Mouse (Mus musculus): ENCODE results near the gene Camsap2. TPM values are rescaled to one million over a fixed set of nuclear protein-coding genes. Genes with fewer than 3 reads are reported as not detected.

Camsap2 gene
- polyA plus RNA-seq, 1 experiment from 2014 or later = 23.7 TPM

DNA sequence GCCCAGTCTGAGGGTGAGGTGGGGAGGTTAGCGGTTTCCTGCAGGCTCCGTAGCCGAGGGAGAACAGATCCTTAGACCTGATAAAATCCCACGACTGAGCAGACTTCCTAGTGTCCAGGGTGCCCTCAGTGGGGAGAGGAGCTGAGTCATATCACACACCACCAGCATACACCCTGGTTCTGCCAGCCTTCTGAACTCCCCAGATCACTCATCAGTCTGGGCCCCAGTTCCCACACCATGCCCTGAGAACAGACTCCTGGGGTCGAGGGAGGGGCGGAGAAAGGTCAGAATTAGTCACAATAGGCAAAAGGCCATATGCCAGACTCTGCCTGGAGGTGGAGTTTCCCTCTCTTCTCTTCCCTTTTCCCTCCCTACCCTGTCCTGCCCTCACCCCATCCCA is 90.7 kb downstream of the Camsap2 start:
- no peak overlapping the region for H3K27ac ChIP-seq (replicated peaks; ENCODE audit: low read depth, low read length)
- no peak overlapping the region for H3K4me3 ChIP-seq (ENCODE audit: low read depth, low read length)
- peaks cover 16% of the 10 kb centered on the region for H3K27me3 ChIP-seq (ENCODE audit: control insufficient read depth, insufficient read depth, low read length)
- ATAC-seq (replicated peaks; ENCODE audit: insufficient number of reproducible peaks, low FRiP score, low TSS enrichment, low read depth) = no peak
- H3K9ac ChIP-seq (replicated peaks; ENCODE audit: low read length) = no peak overlapping the region
- DNase-seq (ENCODE audit: low spot score) = no peak
- H3K36me3 ChIP-seq (replicated peaks; ENCODE audit: control insufficient read depth, insufficient read depth, low read depth, low read length) = no peaks in the 10 kb centered on the region
- WGBS = 35% methylated on average over 6 of the region's 6 CpGs
- no peaks in the 10 kb centered on the region for H3K4me1 ChIP-seq (ENCODE audit: control insufficient read depth, insufficient read depth, low read length)
- no peak overlapping the region for H3K4me2 ChIP-seq (ENCODE audit: low read depth, low read length)
- H3K9me3 ChIP-seq (replicated peaks; ENCODE audit: control insufficient read depth, low read length) = no peaks in the 10 kb centered on the region

GRCm38 (mm10) chr1:136254503-136255065 is 91.3 kb downstream of the Camsap2 start:
- ATAC-seq (replicated peaks; ENCODE audit: insufficient number of reproducible peaks, low FRiP score, low TSS enrichment, low read depth) (no peak), DNase-seq (ENCODE audit: low spot score) (no peak)
- Histone ChIP-seq H3K4me2 (ENCODE audit: low read depth, low read length) (no peak overlapping the region), H3K4me1 (ENCODE audit: control insufficient read depth, insufficient read depth, low read length) (no peaks in the 10 kb centered on the region), H3K9ac (replicated peaks; ENCODE audit: low read length) (no peak overlapping the region), H3K27me3 (ENCODE audit: control insufficient read depth, insufficient read depth, low read length) (peaks cover 11% of the 10 kb centered on the region), H3K27ac (replicated peaks; ENCODE audit: low read depth, low read length) (no peak overlapping the region), H3K4me3 (ENCODE audit: low read depth, low read length) (no peak overlapping the region), H3K36me3 (replicated peaks; ENCODE audit: control insufficient read depth, insufficient read depth, low read depth, low read length) (no peaks in the 10 kb centered on the region), H3K9me3 (replicated peaks; ENCODE audit: control insufficient read depth, low read length) (no peaks in the 10 kb centered on the region)
- 81% methylated on average over 10 of the region's 10 CpGs for WGBS

GRCm38 (mm10) chr1:136253472-136253871 is 92.4 kb downstream of the Camsap2 start:
- no peaks in the 10 kb centered on the region for H3K9me3 ChIP-seq (replicated peaks; ENCODE audit: control insufficient read depth, low read length)
- H3K27me3 ChIP-seq (ENCODE audit: control insufficient read depth, insufficient read depth, low read length) = peaks cover 4% of the 10 kb centered on the region
- 29% methylated on average over 2 of the region's 2 CpGs for WGBS
- no peak overlapping the region for H3K4me3 ChIP-seq (ENCODE audit: low read depth, low read length)
- DNase-seq (ENCODE audit: low spot score) = no peak
- H3K27ac ChIP-seq (replicated peaks; ENCODE audit: low read depth, low read length) = no peak overlapping the region
- H3K4me2 ChIP-seq (ENCODE audit: low read depth, low read length) = no peak overlapping the region
- no peak overlapping the region for H3K9ac ChIP-seq (replicated peaks; ENCODE audit: low read length)
- H3K36me3 ChIP-seq (replicated peaks; ENCODE audit: control insufficient read depth, insufficient read depth, low read depth, low read length) = no peaks in the 10 kb centered on the region
- no peak for ATAC-seq (replicated peaks; ENCODE audit: insufficient number of reproducible peaks, low FRiP score, low TSS enrichment, low read depth)
- H3K4me1 ChIP-seq (ENCODE audit: control insufficient read depth, insufficient read depth, low read length) = no peaks in the 10 kb centered on the region

GRCm38 (mm10) chr1:136249662-136250061 is 96.2 kb downstream of the Camsap2 start:
- no peak overlapping the region for H3K9ac ChIP-seq (replicated peaks; ENCODE audit: low read length)
- no peak for DNase-seq (ENCODE audit: low spot score)
- no peak overlapping the region for H3K4me3 ChIP-seq (ENCODE audit: low read depth, low read length)
- H3K36me3 ChIP-seq (replicated peaks; ENCODE audit: control insufficient read depth, insufficient read depth, low read depth, low read length) = no peaks in the 10 kb centered on the region
- no peak overlapping the region for H3K27ac ChIP-seq (replicated peaks; ENCODE audit: low read depth, low read length)
- no peak for ATAC-seq (replicated peaks; ENCODE audit: insufficient number of reproducible peaks, low FRiP score, low TSS enrichment, low read depth)
- H3K4me1 ChIP-seq (ENCODE audit: control insufficient read depth, insufficient read depth, low read length) = no peaks in the 10 kb centered on the region
- H3K27me3 ChIP-seq (ENCODE audit: control insufficient read depth, insufficient read depth, low read length) = no peaks in the 10 kb centered on the region
- 50% methylated on average over 5 of the region's 5 CpGs for WGBS
- no peaks in the 10 kb centered on the region for H3K9me3 ChIP-seq (replicated peaks; ENCODE audit: control insufficient read depth, low read length)
- no peak overlapping the region for H3K4me2 ChIP-seq (ENCODE audit: low read depth, low read length)

GRCm38 (mm10) chr1:136247393-136247792 is 98.5 kb downstream of the Camsap2 start:
- no peak for ATAC-seq (replicated peaks; ENCODE audit: insufficient number of reproducible peaks, low FRiP score, low TSS enrichment, low read depth)
- no peaks in the 10 kb centered on the region for H3K4me1 ChIP-seq (ENCODE audit: control insufficient read depth, insufficient read depth, low read length)
- no peak overlapping the region for H3K9ac ChIP-seq (replicated peaks; ENCODE audit: low read length)
- DNase-seq (ENCODE audit: low spot score) = no peak
- no peak overlapping the region for H3K27ac ChIP-seq (replicated peaks; ENCODE audit: low read depth, low read length)
- WGBS = 89% methylated on average over 5 of the region's 5 CpGs
- H3K4me3 ChIP-seq (ENCODE audit: low read depth, low read length) = no peak overlapping the region
- no peaks in the 10 kb centered on the region for H3K36me3 ChIP-seq (replicated peaks; ENCODE audit: control insufficient read depth, insufficient read depth, low read depth, low read length)
- no peaks in the 10 kb centered on the region for H3K9me3 ChIP-seq (replicated peaks; ENCODE audit: control insufficient read depth, low read length)
- H3K4me2 ChIP-seq (ENCODE audit: low read depth, low read length) = no peak overlapping the region
- H3K27me3 ChIP-seq (ENCODE audit: control insufficient read depth, insufficient read depth, low read length) = no peaks in the 10 kb centered on the region

- Histone ChIP-seq H3K9ac (replicated peaks; ENCODE audit: low read length) (no peak overlapping the region), H3K27ac (replicated peaks; ENCODE audit: low read depth, low read length) (no peak overlapping the region), H3K4me2 (ENCODE audit: low read depth, low read length) (no peak overlapping the region), H3K9me3 (replicated peaks; ENCODE audit: control insufficient read depth, low read length) (no peaks in the 10 kb centered on the region), H3K36me3 (replicated peaks; ENCODE audit: control insufficient read depth, insufficient read depth, low read depth, low read length) (no peaks in the 10 kb centered on the region), H3K27me3 (ENCODE audit: control insufficient read depth, insufficient read depth, low read length) (no peaks in the 10 kb centered on the region), H3K4me3 (ENCODE audit: low read depth, low read length) (no peak overlapping the region), H3K4me1 (ENCODE audit: control insufficient read depth, insufficient read depth, low read length) (no peaks in the 10 kb centered on the region)
- WGBS = 87% methylated on average over 4 of the region's 5 CpGs
- no peak for ATAC-seq (replicated peaks; ENCODE audit: insufficient number of reproducible peaks, low FRiP score, low TSS enrichment, low read depth)
- DNase-seq (ENCODE audit: low spot score) = no peak
These were observed 101.4 kb downstream of the Camsap2 start for GRCm38 (mm10) chr1:136244469-136244868.

GRCm38 (mm10) chr1:136241801-136242200 is 104.1 kb downstream of the Camsap2 start:
- WGBS = 92% methylated on average over 7 of the region's 7 CpGs
- DNase-seq (ENCODE audit: low spot score) (no peak), ATAC-seq (replicated peaks; ENCODE audit: insufficient number of reproducible peaks, low FRiP score, low TSS enrichment, low read depth) (no peak)
- Histone ChIP-seq H3K9ac (replicated peaks; ENCODE audit: low read length) (no peak overlapping the region), H3K4me3 (ENCODE audit: low read depth, low read length) (no peak overlapping the region), H3K9me3 (replicated peaks; ENCODE audit: control insufficient read depth, low read length) (no peaks in the 10 kb centered on the region), H3K27ac (replicated peaks; ENCODE audit: low read depth, low read length) (no peak overlapping the region), H3K4me2 (ENCODE audit: low read depth, low read length) (no peak overlapping the region), H3K27me3 (ENCODE audit: control insufficient read depth, insufficient read depth, low read length) (no peaks in the 10 kb centered on the region), H3K4me1 (ENCODE audit: control insufficient read depth, insufficient read depth, low read length) (no peaks in the 10 kb centered on the region), H3K36me3 (replicated peaks; ENCODE audit: control insufficient read depth, insufficient read depth, low read depth, low read length) (no peaks in the 10 kb centered on the region)

- DNase-seq (ENCODE audit: low spot score) (no peak), ATAC-seq (replicated peaks; ENCODE audit: insufficient number of reproducible peaks, low FRiP score, low TSS enrichment, low read depth) (no peak)
- Histone ChIP-seq H3K27me3 (ENCODE audit: control insufficient read depth, insufficient read depth, low read length) (no peaks in the 10 kb centered on the region), H3K9me3 (replicated peaks; ENCODE audit: control insufficient read depth, low read length) (no peaks in the 10 kb centered on the region), H3K4me3 (ENCODE audit: low read depth, low read length) (no peak overlapping the region), H3K36me3 (replicated peaks; ENCODE audit: control insufficient read depth, insufficient read depth, low read depth, low read length) (no peaks in the 10 kb centered on the region), H3K27ac (replicated peaks; ENCODE audit: low read depth, low read length) (no peak overlapping the region), H3K4me1 (ENCODE audit: control insufficient read depth, insufficient read depth, low read length) (no peaks in the 10 kb centered on the region), H3K4me2 (ENCODE audit: low read depth, low read length) (no peak overlapping the region), H3K9ac (replicated peaks; ENCODE audit: low read length) (no peak overlapping the region)
- 86% methylated on average over 4 of the region's 4 CpGs for WGBS
These were observed 107.4 kb downstream of the Camsap2 start for GRCm38 (mm10) chr1:136238495-136238894.

Measured in embryonic facial prominence, embryonic 11.5 days (tissue).